Mouse (Mus musculus) liver, embryonic 14.5 days (tissue): ENCODE data around the gene Sf3a2.

Experiments
- CTCF ChIP-seq: IDR thresholded peaks from 2 replicates; pipeline ENCODE4 v1.5.1; 2016; ENCODE audit warnings: antibody characterized with exemption, low read depth, control low read depth
- EP300 ChIP-seq: IDR thresholded peaks from 2 replicates; pipeline ENCODE4 v1.6.1; 2016; ENCODE audit warnings: antibody characterized with exemption, low read depth

DNA sequence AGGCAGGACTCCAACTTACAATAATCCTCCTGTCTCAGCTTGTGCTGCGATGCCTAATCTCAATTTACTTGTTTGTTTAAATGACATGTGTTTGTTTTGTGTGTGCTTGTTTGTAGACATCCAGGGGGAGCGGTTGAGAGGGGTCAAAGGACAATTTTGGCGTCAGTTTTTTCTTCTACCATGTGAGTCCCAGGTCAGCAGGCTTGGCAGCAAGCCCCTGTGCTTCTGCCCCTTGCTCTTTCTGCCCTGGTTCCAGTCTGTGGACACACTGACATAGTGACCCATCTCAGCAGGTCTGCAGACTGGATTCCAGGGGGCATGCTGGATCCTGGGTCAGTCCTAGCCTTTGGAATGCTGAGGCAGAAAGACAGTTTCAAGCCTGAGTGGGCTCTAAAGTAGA lies 21.4 kb downstream of the Sf3a2 start:
- TF ChIP-seq CTCF = no peak
- TF ChIP-seq EP300 = no peak
